Mouse (Mus musculus) heart, embryonic 11.5 days (tissue): ENCODE data around the gene Gm5039. TPM values are rescaled to one million over a fixed set of nuclear protein-coding genes. Genes with fewer than 3 reads are reported as not detected.
A peak's percentile ranks its signal among the peaks of the same experiment; 100 is the strongest.
"Not testable (repeated sequence)": the region's sequence is repeated elsewhere in the genome, so short reads cannot be mapped to it uniquely, and the experiment has no call there.

ENCODE experiments used
- ATAC-seq: fragments of 200-750 bp; cut with Nextera tagmentation; replicated peaks from 2 replicates; pipeline ENCODE4 v1.8.0; 2017; ENCODE audit warnings: moderate library complexity; ENCODE audit not compliant: insufficient number of reproducible peaks, low FRiP score, low TSS enrichment
- H3K27ac ChIP-seq: fragments of 300-500 bp; sonication (generic); 2 replicates; pipeline ENCODE4 v1.5.1; 2014; ENCODE audit warnings: mild to moderate bottlenecking, low read depth, low read length
- H3K27me3 ChIP-seq: fragments of 300-500 bp; sonication (generic); 2 replicates; pipeline ENCODE4 v1.6.1; 2014; ENCODE audit warnings: mild to moderate bottlenecking, low read length, mixed read lengths; ENCODE audit not compliant: control insufficient read depth, insufficient read depth
- H3K36me3 ChIP-seq: fragments of 300-500 bp; sonication (generic); 2 replicates; pipeline ENCODE4 v1.6.1; 2014; ENCODE audit warnings: mild to moderate bottlenecking, low read length, moderate library complexity, mixed read lengths; ENCODE audit not compliant: control insufficient read depth, insufficient read depth
- H3K4me1 ChIP-seq: fragments of 300-500 bp; sonication (generic); 2 replicates; pipeline ENCODE4 v1.6.1; 2014; ENCODE audit warnings: low read length; ENCODE audit not compliant: control insufficient read depth, insufficient read depth
- H3K4me2 ChIP-seq: fragments of 300-500 bp; sonication (generic); 2 replicates; pipeline ENCODE4 v1.6.1; 2014; ENCODE audit warnings: mild to moderate bottlenecking, moderate library complexity
- H3K4me3 ChIP-seq: fragments of 300-500 bp; sonication (generic); 2 replicates; pipeline ENCODE4 v1.5.1; 2014; ENCODE audit warnings: low read depth, low read length
- H3K9ac ChIP-seq: fragments of 300-500 bp; sonication (generic); 2 replicates; pipeline ENCODE4 v1.6.1; 2014; ENCODE audit warnings: mild to moderate bottlenecking, low read depth, low read length, moderate library complexity
- H3K9me3 ChIP-seq: fragments of 300-500 bp; sonication (generic); replicated peaks from 2 replicates; pipeline ENCODE4 v1.6.1; 2016; ENCODE audit warnings: low read length; ENCODE audit not compliant: control insufficient read depth
- WGBS: fragments of 180-500 bp; shearing (Covaris S2); extraction: QIAGEN DNeasy Blood & Tissue Kit; methylation state at CpG from one replicate; pipeline ENCODE4 v1.1.7; 2014; ENCODE audit not compliant: insufficient replicate concordance; 5-methylcytosine and 5-hydroxymethylcytosine counted together
- polyA plus RNA-seq: library from polyadenylated mRNA; unstranded; fragments of >200 nt; fragmentation: Nextera tagmentation; extraction: Ambion mirVana; gene quantifications from 2 replicates; pipeline ENCODE4 v1.2.1, GENCODE M21; 2014

Gene Gm5039
- polyA plus RNA-seq = not detected in 2 replicates

- ATAC-seq, H3K27ac ChIP-seq, H3K36me3 ChIP-seq, H3K9ac ChIP-seq, H3K4me3 ChIP-seq, H3K9me3 ChIP-seq, H3K4me1 ChIP-seq, H3K27me3 ChIP-seq, H3K4me2 ChIP-seq: not testable (repeated sequence)
- 83% methylated on average over 2 of the region's 2 CpGs for WGBS
These were observed at the start of gene Gm5039 for GRCm38 (mm10) chr12:88323926-88324325. Gene Gm5039, minus strand, starts transcription at chr12:88324026.

- Histone ChIP-seq H3K4me2 (no peak overlapping the region), H3K27ac (no peak overlapping the region), H3K36me3 (no peaks in the 10 kb centered on the region), H3K4me3 (no peak overlapping the region), H3K4me1 (no peaks in the 10 kb centered on the region), H3K9ac (no peak overlapping the region), H3K9me3 (no peaks in the 10 kb centered on the region), H3K27me3 (no peaks in the 10 kb centered on the region)
- no peak for ATAC-seq
- WGBS = 77% methylated on average over 5 of the region's 5 CpGs
These were observed 48.2 kb upstream of the Gm5039 start for GRCm38 (mm10) chr12:88372018-88372417.

GRCm38 (mm10) chr12:88370321-88370720 lies 46.5 kb upstream of the Gm5039 start:
- not testable (repeated sequence) for H3K27me3 ChIP-seq, H3K36me3 ChIP-seq, H3K4me3 ChIP-seq, H3K9me3 ChIP-seq, H3K4me2 ChIP-seq, H3K9ac ChIP-seq, ATAC-seq, H3K4me1 ChIP-seq, H3K27ac ChIP-seq
- WGBS = 20% methylated on average over 1 of the region's 1 CpGs

GRCm38 (mm10) chr12:88369690-88370089 lies 45.9 kb upstream of the Gm5039 start:
- not testable (repeated sequence) for H3K9me3 ChIP-seq, H3K27me3 ChIP-seq, H3K27ac ChIP-seq, ATAC-seq, H3K4me3 ChIP-seq, H3K36me3 ChIP-seq, H3K4me1 ChIP-seq, H3K4me2 ChIP-seq, H3K9ac ChIP-seq
- 64% methylated on average over 4 of the region's 4 CpGs for WGBS

GRCm38 (mm10) chr12:88368618-88369017 lies 44.8 kb upstream of the Gm5039 start:
- H3K27ac ChIP-seq = no peak overlapping the region
- no peaks in the 10 kb centered on the region for H3K4me1 ChIP-seq
- H3K9ac ChIP-seq = no peak overlapping the region
- H3K36me3 ChIP-seq = no peaks in the 10 kb centered on the region
- no peaks in the 10 kb centered on the region for H3K9me3 ChIP-seq
- H3K4me3 ChIP-seq = no peak overlapping the region
- no peak for ATAC-seq
- H3K27me3 ChIP-seq = no peaks in the 10 kb centered on the region
- WGBS = 58% methylated on average over 4 of the region's 4 CpGs
- no peak overlapping the region for H3K4me2 ChIP-seq

GRCm38 (mm10) chr12:88367673-88368072 lies 43.8 kb upstream of the Gm5039 start:
- Histone ChIP-seq H3K4me3 (no peak overlapping the region), H3K4me2 (no peak overlapping the region), H3K9me3 (no peaks in the 10 kb centered on the region), H3K4me1 (no peaks in the 10 kb centered on the region), H3K36me3 (no peaks in the 10 kb centered on the region), H3K27ac (no peak overlapping the region), H3K9ac (no peak overlapping the region), H3K27me3 (no peaks in the 10 kb centered on the region)
- 65% methylated on average over 4 of the region's 4 CpGs for whole genome bisulfite sequencing
- ATAC-seq = no peak

- peaks cover 3% of the 10 kb centered on the region; the same call in 1 of the 2 replicates for H3K4me1 ChIP-seq
- peak overlapping the region; percentile 78 for H3K9ac ChIP-seq
- H3K4me3 ChIP-seq = peak overlapping the region; percentile 82
- no peaks in the 10 kb centered on the region for H3K27me3 ChIP-seq
- 46% methylated on average over 9 of the region's 9 CpGs for WGBS
- peak overlapping the region; percentile 87 for H3K4me2 ChIP-seq
- no peak overlapping the region; the same call in 1 of the 2 replicates for H3K27ac ChIP-seq
- no peak for ATAC-seq
- H3K9me3 ChIP-seq = no peaks in the 10 kb centered on the region
- H3K36me3 ChIP-seq = no peaks in the 10 kb centered on the region
These were observed 37.3 kb upstream of the Gm5039 start for GRCm38 (mm10) chr12:88361120-88361445.

- Histone ChIP-seq H3K4me2 (peak within 1 kb of the TSS; percentile 87), H3K4me1 (peaks cover 3% of the 10 kb centered on the region; the same call in 1 of the 2 replicates), H3K4me3 (peak within 1 kb of the TSS; percentile 82), H3K9ac (peak within 1 kb of the TSS; percentile 78), H3K27me3 (no peaks in the 10 kb centered on the region), H3K9me3 (no peaks in the 10 kb centered on the region), H3K36me3 (no peaks in the 10 kb centered on the region), H3K27ac (peak within 1 kb of the TSS; percentile 71)
- WGBS = under 1% methylated on average over 38 of the region's 38 CpGs
- peak; percentile 95 for ATAC-seq
These were observed 36.8 kb upstream of the Gm5039 start, which contains the start of gene Adck1 for GRCm38 (mm10) chr12:88360441-88361119. Gene Adck1, plus strand, starts transcription at chr12:88360554.

GRCm38 (mm10) chr12:88354182-88354702 lies 30.4 kb upstream of the Gm5039 start:
- H3K27ac ChIP-seq = no peak overlapping the region
- H3K4me3 ChIP-seq = peak overlapping the region; percentile 42
- H3K9ac ChIP-seq = peak overlapping the region; percentile 66
- H3K36me3 ChIP-seq = no peaks in the 10 kb centered on the region
- peak overlapping the region; percentile 67 for H3K4me2 ChIP-seq
- ATAC-seq = no peak
- H3K27me3 ChIP-seq = no peaks in the 10 kb centered on the region
- 18% methylated on average over 35 of the region's 41 CpGs for WGBS
- H3K4me1 ChIP-seq = no peaks in the 10 kb centered on the region
- no peaks in the 10 kb centered on the region for H3K9me3 ChIP-seq
